Mouse (Mus musculus): ENCODE measurements around the gene Gabbr2. TPM values are rescaled to one million over a fixed set of nuclear protein-coding genes. Genes with fewer than 3 reads are reported as not detected.

Gabbr2 gene
- polyA plus RNA-seq, 1 experiment, result not detected

- no peak overlapping the region for H3K4me3 ChIP-seq (replicated peaks)
- TF ChIP-seq FLI1 (IDR thresholded peaks at IDR 0.05; ENCODE audit: low read length) (no peak), GATA1 (IDR thresholded peaks at IDR 0.05; ENCODE audit: borderline replicate concordance, low read length) (no peak)
- peaks cover 12% of the 10 kb centered on the region; the same call in 1 of the 2 replicates for H3K4me1 ChIP-seq
- no peaks in the 10 kb centered on the region for H3K36me3 ChIP-seq (replicated peaks; ENCODE audit: low read length)
- peaks cover 70% of the 10 kb centered on the region for H3K27me3 ChIP-seq (replicated peaks)
- H3K9me3 ChIP-seq, result no peaks in the 10 kb centered on the region
These were observed 118.9 kb downstream of the Gabbr2 start for GRCm38 (mm10) chr4:46872750-46873149.

GRCm38 (mm10) chr4:46870157-46870556 lies 121.5 kb downstream of the Gabbr2 start:
- H3K4me3 ChIP-seq (replicated peaks), result no peak overlapping the region
- TF ChIP-seq GATA1 (IDR thresholded peaks at IDR 0.05; ENCODE audit: borderline replicate concordance, low read length) (no peak), FLI1 (IDR thresholded peaks at IDR 0.05; ENCODE audit: low read length) (no peak)
- no peaks in the 10 kb centered on the region for H3K9me3 ChIP-seq
- H3K36me3 ChIP-seq (replicated peaks; ENCODE audit: low read length), result no peaks in the 10 kb centered on the region
- H3K4me1 ChIP-seq, result peaks cover 18% of the 10 kb centered on the region; the same call in 1 of the 2 replicates
- peaks cover 73% of the 10 kb centered on the region for H3K27me3 ChIP-seq (replicated peaks)

GRCm38 (mm10) chr4:46869380-46869779 lies 122.3 kb downstream of the Gabbr2 start:
- Histone ChIP-seq H3K36me3 (replicated peaks; ENCODE audit: low read length) (no peaks in the 10 kb centered on the region), H3K4me3 (replicated peaks) (no peak overlapping the region), H3K4me1 (peaks cover 18% of the 10 kb centered on the region; the same call in 1 of the 2 replicates), H3K9me3 (no peaks in the 10 kb centered on the region), H3K27me3 (replicated peaks) (peaks cover 74% of the 10 kb centered on the region)
- no peak for TF ChIP-seq GATA1 (IDR thresholded peaks at IDR 0.05; ENCODE audit: borderline replicate concordance, low read length)

GRCm38 (mm10) chr4:46868921-46869320 lies 122.8 kb downstream of the Gabbr2 start:
- H3K4me3 ChIP-seq (replicated peaks), result no peak overlapping the region
- H3K9me3 ChIP-seq, result no peaks in the 10 kb centered on the region
- H3K36me3 ChIP-seq (replicated peaks; ENCODE audit: low read length), result no peaks in the 10 kb centered on the region
- H3K4me1 ChIP-seq, result peaks cover 18% of the 10 kb centered on the region; the same call in 1 of the 2 replicates
- H3K27me3 ChIP-seq (replicated peaks), result peaks cover 73% of the 10 kb centered on the region
- TF ChIP-seq GATA1 (IDR thresholded peaks at IDR 0.05; ENCODE audit: borderline replicate concordance, low read length), result no peak

- H3K4me1 ChIP-seq, result peaks cover 18% of the 10 kb centered on the region; the same call in 1 of the 2 replicates
- no peaks in the 10 kb centered on the region for H3K36me3 ChIP-seq (replicated peaks; ENCODE audit: low read length)
- H3K4me3 ChIP-seq (replicated peaks), result no peak overlapping the region
- TF ChIP-seq FLI1 (IDR thresholded peaks at IDR 0.05; ENCODE audit: low read length) (no peak), GATA1 (IDR thresholded peaks at IDR 0.05; ENCODE audit: borderline replicate concordance, low read length) (no peak)
- peaks cover 70% of the 10 kb centered on the region for H3K27me3 ChIP-seq (replicated peaks)
- H3K9me3 ChIP-seq, result no peaks in the 10 kb centered on the region
These were observed 123.5 kb downstream of the Gabbr2 start for GRCm38 (mm10) chr4:46868181-46868580.

GRCm38 (mm10) chr4:46867779-46868178 lies 123.9 kb downstream of the Gabbr2 start:
- Histone ChIP-seq H3K4me3 (replicated peaks) (no peak overlapping the region), H3K9me3 (no peaks in the 10 kb centered on the region), H3K27me3 (replicated peaks) (peaks cover 69% of the 10 kb centered on the region), H3K4me1 (peaks cover 18% of the 10 kb centered on the region; the same call in 1 of the 2 replicates), H3K36me3 (replicated peaks; ENCODE audit: low read length) (no peaks in the 10 kb centered on the region)
- TF ChIP-seq FLI1 (IDR thresholded peaks at IDR 0.05; ENCODE audit: low read length) (no peak), GATA1 (IDR thresholded peaks at IDR 0.05; ENCODE audit: borderline replicate concordance, low read length) (no peak)

GRCm38 (mm10) chr4:46866070-46866469 lies 125.6 kb downstream of the Gabbr2 start:
- Histone ChIP-seq H3K27me3 (replicated peaks) (peaks cover 56% of the 10 kb centered on the region), H3K36me3 (replicated peaks; ENCODE audit: low read length) (no peaks in the 10 kb centered on the region), H3K9me3 (no peaks in the 10 kb centered on the region), H3K4me1 (peaks cover 18% of the 10 kb centered on the region; the same call in 1 of the 2 replicates), H3K4me3 (replicated peaks) (no peak overlapping the region)
- no peak for TF ChIP-seq GATA1 (IDR thresholded peaks at IDR 0.05; ENCODE audit: borderline replicate concordance, low read length)
- no peak for TF ChIP-seq FLI1 (IDR thresholded peaks at IDR 0.05; ENCODE audit: low read length)

GRCm38 (mm10) chr4:46863721-46864120 lies 128.0 kb downstream of the Gabbr2 start:
- H3K4me1 ChIP-seq, result peaks cover 15% of the 10 kb centered on the region; the same call in 1 of the 2 replicates
- H3K9me3 ChIP-seq, result no peaks in the 10 kb centered on the region
- TF ChIP-seq FLI1 (IDR thresholded peaks at IDR 0.05; ENCODE audit: low read length) (no peak), GATA1 (IDR thresholded peaks at IDR 0.05; ENCODE audit: borderline replicate concordance, low read length) (no peak)
- H3K27me3 ChIP-seq (replicated peaks), result peaks cover 42% of the 10 kb centered on the region
- no peak overlapping the region for H3K4me3 ChIP-seq (replicated peaks)
- no peaks in the 10 kb centered on the region for H3K36me3 ChIP-seq (replicated peaks; ENCODE audit: low read length)

- H3K36me3 ChIP-seq (replicated peaks; ENCODE audit: low read length), result no peaks in the 10 kb centered on the region
- no peaks in the 10 kb centered on the region for H3K9me3 ChIP-seq
- TF ChIP-seq FLI1 (IDR thresholded peaks at IDR 0.05; ENCODE audit: low read length), result no peak
- no peak for TF ChIP-seq GATA1 (IDR thresholded peaks at IDR 0.05; ENCODE audit: borderline replicate concordance, low read length)
- H3K27me3 ChIP-seq (replicated peaks), result peaks cover 34% of the 10 kb centered on the region
- H3K4me1 ChIP-seq, result peaks cover 5% of the 10 kb centered on the region; the same call in 1 of the 2 replicates
- no peak overlapping the region for H3K4me3 ChIP-seq (replicated peaks)
These were observed 129.0 kb downstream of the Gabbr2 start for GRCm38 (mm10) chr4:46862677-46863076.

GRCm38 (mm10) chr4:46860586-46860985 lies 131.1 kb downstream of the Gabbr2 start:
- H3K4me1 ChIP-seq, result no peaks in the 10 kb centered on the region
- H3K27me3 ChIP-seq (replicated peaks), result peaks cover 21% of the 10 kb centered on the region
- TF ChIP-seq FLI1 (IDR thresholded peaks at IDR 0.05; ENCODE audit: low read length) (no peak), GATA1 (IDR thresholded peaks at IDR 0.05; ENCODE audit: borderline replicate concordance, low read length) (no peak)
- no peaks in the 10 kb centered on the region for H3K9me3 ChIP-seq
- H3K36me3 ChIP-seq (replicated peaks; ENCODE audit: low read length), result no peaks in the 10 kb centered on the region
- no peak overlapping the region for H3K4me3 ChIP-seq (replicated peaks)

GRCm38 (mm10) chr4:46858899-46859298 lies 132.8 kb downstream of the Gabbr2 start:
- peaks cover 21% of the 10 kb centered on the region for H3K27me3 ChIP-seq (replicated peaks)
- no peak for TF ChIP-seq GATA1 (IDR thresholded peaks at IDR 0.05; ENCODE audit: borderline replicate concordance, low read length)
- TF ChIP-seq FLI1 (IDR thresholded peaks at IDR 0.05; ENCODE audit: low read length), result no peak

More at GRCm38 (mm10) chr4:46858899-46859298, 132.8 kb downstream of the Gabbr2 start:
- H3K4me1 ChIP-seq, result peaks cover 4% of the 10 kb centered on the region
- H3K9me3 ChIP-seq, result no peaks in the 10 kb centered on the region
- H3K4me3 ChIP-seq (replicated peaks), result no peak overlapping the region
- H3K36me3 ChIP-seq (replicated peaks; ENCODE audit: low read length), result no peaks in the 10 kb centered on the region

Data from megakaryocyte, embryonic 14.5 days (primary cell).